Mouse (Mus musculus): ENCODE data around the gene Adgre4. TPM values are rescaled to one million over a fixed set of nuclear protein-coding genes. Genes with fewer than 3 reads are reported as not detected.

Adgre4 gene
- total RNA-seq, 2 experiments from 2014 or later = 1.4 TPM

Other genes starting within 250 kb of the Adgre4 start
- gene Vmn2r118, start 124.8 kb upstream of the Adgre4 start, total RNA-seq (2021) = not detected
- 10 to 100 TPM; 12.7 to 14.0 TPM for gene Pot1b, start 37.4 kb upstream of the Adgre4 start, total RNA-seq (2021)
- gene Zfp119a, start 128.9 kb downstream of the Adgre4 start, total RNA-seq (2021) = 10 to 100 TPM; 11.7 to 13.1 TPM
- 10 to 100 TPM; 10.1 to 11.3 TPM for gene Zfp959, start 142.1 kb downstream of the Adgre4 start, total RNA-seq (2021)
- 1 to 10 TPM; 7.2 to 8.0 TPM for gene Zfp119b, start 199.5 kb downstream of the Adgre4 start, total RNA-seq (2021)
- gene Ebi3, start 202.7 kb downstream of the Adgre4 start, total RNA-seq (2021) = 1 to 10 TPM; 2.1 to 3.0 TPM
- gene Yju2, start 209.1 kb downstream of the Adgre4 start, total RNA-seq (2021) = 10 to 100 TPM; 22.7 to 26.9 TPM
- gene Shd, start 220.5 kb downstream of the Adgre4 start, total RNA-seq (2021) = 10 to 100 TPM in 1 of 2 experiments, 1 to 10 TPM in 1; 7.3 to 16.9 TPM
- 1 to 10 TPM; 4.1 to 9.2 TPM for gene Fsd1, start 236.5 kb downstream of the Adgre4 start, total RNA-seq (2021)